Mouse (Mus musculus): Measurements from ENCODE around the gene Spock2.

The Spock2 gene

DNA sequence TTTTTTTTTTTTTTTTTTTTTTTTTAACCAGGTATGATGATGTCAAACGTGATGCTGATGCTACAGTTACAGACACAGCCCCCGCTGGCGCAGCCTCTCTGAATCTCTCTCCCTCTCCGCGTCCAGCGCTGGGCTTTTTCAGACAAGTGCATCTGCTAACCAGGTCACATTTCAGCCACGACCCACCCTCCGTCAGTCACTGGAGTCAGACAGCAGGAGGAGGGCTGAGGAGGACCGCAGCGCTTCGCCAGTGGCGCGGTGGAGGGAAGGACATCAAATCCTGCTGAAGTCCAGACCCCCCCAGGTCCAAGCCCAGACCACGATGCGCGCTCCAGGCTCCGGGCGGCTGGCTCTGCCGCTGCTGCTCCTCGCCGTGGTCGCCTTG is at the start of gene Spock2:
TSS of gene Spock2 (plus strand) at position 74 of the 385 bp plus-strand sequence.
- peak in 1 of 2 experiments; percentile 80 for DNase-seq (ENCODE audit: low spot score in 2 of 2)

DNA sequence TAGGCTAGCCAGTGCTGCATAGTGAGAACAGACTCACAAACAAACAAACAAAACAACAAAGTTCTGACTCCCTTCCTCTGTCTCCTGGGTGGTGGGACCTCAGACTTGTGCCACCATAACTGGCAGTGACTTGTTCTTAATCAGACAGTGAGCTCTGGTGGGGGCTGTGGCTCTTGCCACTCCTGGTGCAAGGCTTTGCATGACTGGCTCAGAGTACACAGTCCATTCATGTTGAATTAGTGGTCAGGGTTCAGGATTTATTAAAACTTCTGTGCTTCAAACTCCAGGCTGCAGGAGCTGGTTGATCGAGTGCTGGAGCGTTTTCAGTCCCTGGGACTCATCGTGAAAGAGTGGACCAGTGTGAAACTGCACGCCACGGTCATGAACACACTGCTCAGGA is 43.8 kb upstream of the Spock2 start:
- no peak for DNase-seq (ENCODE audit: low spot score in 2 of 2)

DNA sequence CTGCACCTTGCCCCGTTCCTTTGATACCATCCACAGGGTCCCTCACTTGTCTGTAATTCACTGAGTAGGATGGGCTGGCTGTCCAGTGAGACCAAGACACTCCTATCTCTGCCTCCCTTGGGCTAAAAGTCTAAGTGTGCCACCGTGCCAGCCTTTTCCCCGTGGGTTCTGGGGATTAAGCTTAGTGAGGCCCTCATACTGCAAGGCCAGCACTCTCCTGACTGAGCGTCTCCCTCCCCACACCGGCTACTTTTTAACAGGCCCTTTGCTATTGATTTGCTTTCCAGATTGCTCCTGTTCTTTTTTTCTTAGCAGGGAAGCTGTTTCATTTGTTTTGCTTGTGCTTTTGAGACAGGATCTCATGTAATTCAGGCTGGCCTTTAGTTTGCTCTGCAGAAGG is 43.1 kb upstream of the Spock2 start:
- no peak for DNase-seq (ENCODE audit: low spot score in 2 of 2)

DNA sequence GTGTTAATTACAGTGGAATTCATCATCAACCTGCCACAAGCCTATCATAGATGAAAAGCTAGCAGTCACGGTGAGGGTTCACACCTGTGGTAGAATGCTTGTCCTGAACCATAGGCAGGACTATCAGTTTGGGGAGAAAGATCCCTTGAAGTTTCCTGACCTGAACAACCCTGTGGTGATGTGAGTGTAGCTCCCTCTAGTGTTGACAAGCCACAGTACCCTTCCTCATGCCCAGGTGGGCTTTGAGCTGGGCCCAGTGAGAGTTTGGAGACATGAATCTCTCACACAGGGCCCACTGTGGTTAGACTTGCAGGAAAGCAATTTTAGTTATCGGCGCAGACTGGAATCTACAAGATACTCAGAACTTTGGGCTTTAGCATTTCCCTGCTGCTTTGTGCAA is 39.5 kb upstream of the Spock2 start:
- DNase-seq (ENCODE audit: low spot score in 2 of 2) = peak in 1 of 2 experiments; percentile 48

DNA sequence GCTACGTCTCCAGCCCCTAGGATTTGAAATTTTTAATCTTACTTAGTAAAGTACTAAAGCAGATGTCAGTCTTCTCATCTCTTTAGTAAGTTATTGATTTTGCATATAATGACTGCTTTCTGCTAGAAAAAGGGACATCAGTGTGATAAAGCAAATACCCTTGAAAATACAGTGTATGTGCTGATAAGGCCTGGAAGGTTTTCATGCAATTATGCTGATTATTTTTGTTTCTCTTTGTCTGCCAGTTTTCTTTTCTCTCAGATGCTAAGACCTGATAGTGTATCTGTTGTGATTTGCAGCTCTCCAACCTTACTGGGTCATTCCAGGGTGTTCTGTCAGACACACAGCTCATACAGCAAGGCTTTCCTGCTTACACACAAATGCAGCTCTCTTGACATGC is 30.9 kb upstream of the Spock2 start:
- DNase-seq (ENCODE audit: low spot score in 2 of 2) = no peak

DNA sequence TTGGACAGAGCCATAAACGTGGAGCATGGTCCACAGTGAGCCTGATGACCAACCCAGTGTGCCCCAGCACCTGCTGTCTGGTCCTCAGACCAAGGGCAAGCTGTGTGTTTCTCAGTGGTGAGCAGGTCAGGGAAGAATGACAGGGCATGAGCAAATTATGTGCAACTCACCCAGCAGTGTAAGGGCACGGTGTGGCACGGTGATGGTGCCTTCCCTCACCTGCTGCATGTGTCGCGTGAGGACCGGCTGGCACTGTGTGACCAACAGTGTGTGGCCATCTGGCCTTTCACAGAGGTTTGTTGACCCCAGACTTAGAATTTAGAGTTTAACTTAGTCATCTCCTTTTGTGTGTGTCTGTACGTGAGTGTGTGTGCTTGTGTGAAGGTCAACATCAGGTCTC is 28.8 kb upstream of the Spock2 start:
- no peak for DNase-seq (ENCODE audit: low spot score in 2 of 2)

DNA sequence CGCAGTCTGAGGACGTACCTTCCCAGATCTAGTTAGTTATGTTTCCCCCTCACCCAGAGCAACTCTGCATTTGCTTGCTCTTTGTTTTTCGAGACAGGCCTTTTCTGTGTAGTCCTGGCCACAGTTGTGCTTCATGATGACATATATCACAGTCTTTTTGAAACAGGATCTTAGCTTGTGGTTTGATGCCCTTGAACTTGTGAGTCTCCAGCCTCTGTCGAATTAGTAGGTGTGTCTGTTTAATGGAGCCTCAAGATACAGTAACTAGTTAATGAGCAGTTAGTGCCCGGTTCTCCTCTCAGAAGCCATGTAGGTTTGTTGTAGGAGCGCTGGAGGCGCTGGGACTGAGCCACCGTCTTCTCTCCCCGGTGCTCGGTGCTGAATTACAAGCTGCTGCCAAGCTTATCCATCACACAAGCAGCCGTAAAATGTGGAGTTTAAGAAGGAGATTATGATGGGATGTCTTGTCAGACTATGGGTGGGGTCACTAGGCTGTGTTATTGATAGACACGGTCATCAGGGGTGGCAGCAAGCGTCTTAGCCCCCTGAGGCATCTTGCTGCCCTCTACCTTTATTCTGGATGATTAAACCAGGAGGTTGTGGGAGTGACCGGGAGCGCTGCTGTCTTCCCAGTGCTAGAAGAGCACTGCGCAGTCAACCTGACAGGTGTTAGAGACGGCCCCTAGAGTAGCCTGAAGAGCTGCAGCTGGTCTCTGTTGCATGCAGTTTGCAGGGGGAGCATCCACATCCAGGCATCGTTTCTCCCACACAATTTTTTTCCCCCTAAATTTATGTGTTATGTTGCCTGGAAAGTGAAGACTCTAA is 28.1 kb upstream of the Spock2 start:
- DNase-seq (ENCODE audit: low spot score in 2 of 2) = no peak

DNA sequence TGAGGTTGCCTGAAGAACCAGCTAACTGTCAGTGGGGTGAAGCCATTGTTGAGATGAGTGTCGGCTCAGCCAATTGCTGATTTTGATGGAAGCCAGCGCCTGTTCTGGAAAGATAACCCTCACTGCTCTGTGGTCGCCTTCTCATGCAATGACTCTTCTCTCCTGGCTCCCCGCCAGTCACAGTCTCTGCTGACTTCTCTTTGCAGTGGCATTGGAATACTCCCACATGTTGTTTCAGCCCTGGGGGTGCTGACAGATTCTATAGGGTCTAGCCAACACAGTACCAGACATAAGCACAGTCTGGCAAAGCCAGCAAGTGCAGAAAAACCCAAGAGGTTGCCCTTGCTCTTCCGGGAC is 27.5 kb upstream of the Spock2 start:
- DNase-seq (ENCODE audit: low spot score in 2 of 2) = peak in 1 of 2 experiments; percentile 48

DNA sequence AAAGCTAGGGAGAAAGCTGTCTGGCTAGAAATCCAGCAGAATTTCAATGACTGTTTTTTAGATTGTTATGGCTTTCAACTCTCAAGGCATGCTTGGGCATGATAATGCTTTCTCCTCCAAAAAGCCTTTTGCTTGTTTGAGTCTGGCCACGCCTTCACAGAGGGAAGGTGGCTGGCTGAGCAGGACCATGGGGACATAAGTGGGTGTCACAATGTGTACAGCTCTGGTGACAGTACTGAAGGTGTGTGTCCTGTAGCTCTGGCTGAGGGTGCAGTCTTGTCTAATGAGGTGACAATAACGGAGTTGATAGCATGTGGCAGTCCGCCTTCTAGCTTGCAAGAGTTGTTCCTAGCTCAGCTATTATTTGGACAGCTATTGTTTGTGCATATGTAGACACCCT is 25.8 kb upstream of the Spock2 start:
- no peak for DNase-seq (ENCODE audit: low spot score in 2 of 2)

DNA sequence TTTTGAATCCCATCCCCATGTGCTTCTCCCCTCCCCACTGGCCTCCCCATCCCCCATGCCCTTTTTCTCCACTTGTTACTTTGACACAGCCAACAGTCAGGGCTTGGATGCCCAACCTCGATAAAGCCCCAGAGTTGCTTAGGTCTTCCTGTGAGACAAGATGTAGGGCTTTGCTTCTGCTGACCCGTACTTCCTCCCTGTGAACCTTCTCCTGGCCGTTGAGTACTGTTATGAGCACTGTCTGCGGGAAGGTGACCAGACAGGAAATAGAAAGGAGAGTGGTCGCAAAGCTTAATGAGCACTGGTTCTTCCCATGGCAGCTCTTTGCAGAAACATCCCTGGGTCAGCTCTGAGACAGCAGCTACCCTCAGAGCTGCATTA is 25.4 kb upstream of the Spock2 start:
- no peak for DNase-seq (ENCODE audit: low spot score in 2 of 2)

DNA sequence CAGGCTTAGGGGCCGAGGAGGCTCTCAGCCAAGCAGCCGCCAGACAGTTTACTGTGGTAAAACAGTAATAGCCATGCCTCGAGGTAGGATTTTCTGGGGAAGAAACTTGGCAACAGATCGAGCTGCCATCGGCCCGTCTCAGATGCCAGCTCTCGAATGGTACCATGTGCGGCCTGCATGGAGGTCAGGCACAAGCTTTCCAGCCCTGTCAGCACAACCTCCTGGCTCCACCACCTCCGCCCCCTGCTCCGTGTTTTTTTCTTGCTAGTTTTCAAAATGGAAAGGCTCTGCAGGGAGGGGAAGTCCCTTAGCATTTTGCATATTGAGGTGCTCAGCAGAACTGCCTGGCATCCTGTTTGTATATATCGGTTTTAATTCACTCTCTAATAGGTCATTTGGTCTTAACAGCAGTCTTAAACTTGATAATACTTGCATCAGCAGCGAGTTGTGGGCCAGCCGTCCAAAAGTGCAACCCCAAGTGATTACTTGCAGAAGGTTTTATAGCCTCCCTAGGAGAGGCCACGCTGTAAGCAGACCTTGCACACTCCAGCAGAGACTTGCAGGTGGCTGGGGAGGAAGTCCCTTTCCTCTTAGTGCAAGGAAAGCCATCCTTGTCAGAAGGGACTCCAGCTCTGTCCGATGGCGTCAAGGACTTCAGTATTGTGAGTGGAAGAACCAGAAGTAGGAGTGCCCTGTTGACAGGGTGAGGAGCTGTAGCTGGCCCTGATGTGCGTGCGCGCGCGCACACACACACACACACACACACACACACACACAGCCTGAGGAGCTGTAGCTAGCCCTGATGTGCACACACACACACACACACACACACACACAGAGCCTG is 24.8 kb upstream of the Spock2 start:
- no peak for DNase-seq (ENCODE audit: low spot score in 2 of 2)

DNA sequence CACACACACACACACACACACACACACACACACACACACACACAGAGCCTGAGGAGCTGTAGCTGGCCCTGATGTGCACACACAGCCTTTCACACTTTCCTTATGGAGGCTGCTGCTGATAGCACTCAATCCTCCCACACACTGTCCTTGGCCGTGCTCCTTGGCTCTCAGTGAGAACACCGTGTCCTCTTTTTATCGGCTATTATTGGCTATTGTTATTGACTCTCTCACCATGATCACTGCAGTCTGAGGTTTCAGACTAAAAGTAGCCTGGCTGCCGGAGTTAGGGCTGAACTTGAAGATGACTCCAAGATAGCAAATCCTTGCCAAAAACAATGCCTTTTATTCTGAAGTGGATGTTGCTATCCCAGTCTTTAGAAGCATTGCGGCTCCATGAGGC is 24.1 kb upstream of the Spock2 start:
- peak; percentile 31 to 37 for DNase-seq (ENCODE audit: low spot score in 2 of 2)

DNA sequence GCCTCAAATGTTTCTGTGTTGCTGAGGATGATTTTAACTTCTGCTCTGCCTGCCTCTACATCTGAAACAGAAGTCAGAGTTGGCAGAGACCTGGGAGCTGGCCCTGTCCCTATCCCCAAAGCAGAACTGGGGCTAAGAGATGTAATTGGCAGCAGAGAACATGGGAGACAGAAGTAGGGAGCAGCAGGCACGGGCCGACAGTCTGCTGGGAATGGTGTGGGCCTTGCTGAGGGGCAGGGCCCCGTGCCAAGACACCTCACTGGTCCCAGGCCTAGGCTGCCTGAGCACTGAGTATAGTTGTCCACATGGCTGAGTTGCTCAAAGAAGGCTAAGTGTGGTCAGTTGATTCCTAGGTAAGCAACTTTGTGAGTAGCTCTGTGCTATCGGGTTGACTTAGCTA is 22.0 kb upstream of the Spock2 start:
- DNase-seq (ENCODE audit: low spot score in 2 of 2) = no peak

DNA sequence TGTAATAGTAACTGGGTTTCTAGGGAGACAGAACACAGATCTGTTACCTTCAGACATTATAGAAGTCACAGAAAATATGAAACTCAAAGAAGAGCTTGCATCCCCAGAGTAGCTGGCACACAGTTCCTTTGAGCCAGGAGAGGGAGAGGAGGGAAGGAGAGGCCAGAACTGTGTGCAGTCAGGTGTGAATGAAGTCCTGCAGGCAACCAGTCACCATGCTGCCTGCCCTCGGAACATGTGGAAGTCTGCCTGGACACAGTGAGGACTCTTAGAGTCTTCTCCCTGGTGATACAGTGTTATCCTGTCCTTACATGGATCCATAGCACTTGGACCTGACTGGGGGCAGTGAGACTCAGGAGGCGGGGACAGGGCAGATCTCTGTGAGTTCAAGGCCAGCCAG is 13.7 kb upstream of the Spock2 start:
- no peak for DNase-seq (ENCODE audit: low spot score in 2 of 2)

DNA sequence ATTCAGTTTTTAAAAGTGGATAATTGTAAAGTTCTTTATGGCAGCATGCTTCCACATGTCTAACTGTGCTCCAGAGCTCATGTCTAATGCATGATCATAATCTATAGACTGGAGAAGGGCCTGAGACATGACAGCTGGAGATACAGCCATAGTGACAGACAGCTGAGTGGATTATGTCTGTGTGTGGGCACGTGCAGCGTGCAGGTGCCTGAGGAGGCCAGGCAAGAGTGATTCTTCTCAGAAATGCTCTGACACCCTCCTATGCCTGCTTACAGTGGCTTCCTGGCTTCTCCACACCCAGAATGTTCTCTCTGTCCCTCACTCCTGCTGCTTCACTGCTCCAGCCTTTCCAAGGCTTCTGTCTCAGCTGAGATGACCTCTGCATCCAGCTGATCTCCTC is 12.3 kb upstream of the Spock2 start:
- DNase-seq (ENCODE audit: low spot score in 2 of 2) = no peak

DNA sequence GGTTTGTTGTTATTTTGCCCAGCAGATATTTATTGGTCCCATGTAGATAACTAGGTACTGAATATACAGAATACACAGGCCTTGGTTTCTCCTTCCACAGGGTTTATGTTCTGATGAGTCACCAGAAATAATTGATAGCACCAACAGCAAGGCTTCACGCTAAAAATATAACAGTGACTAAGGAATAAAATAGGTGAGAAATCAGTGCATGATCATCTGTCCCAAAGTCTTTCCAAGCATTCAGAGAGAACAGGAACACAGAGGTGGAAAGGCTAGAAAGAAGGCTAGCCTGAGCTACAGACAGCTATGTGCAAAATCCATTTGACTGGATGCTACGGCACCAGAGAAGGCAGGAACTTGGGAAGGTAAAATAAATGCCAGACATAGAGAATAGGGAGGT is 10.5 kb upstream of the Spock2 start:
- no peak for DNase-seq (ENCODE audit: low spot score in 2 of 2)

DNA sequence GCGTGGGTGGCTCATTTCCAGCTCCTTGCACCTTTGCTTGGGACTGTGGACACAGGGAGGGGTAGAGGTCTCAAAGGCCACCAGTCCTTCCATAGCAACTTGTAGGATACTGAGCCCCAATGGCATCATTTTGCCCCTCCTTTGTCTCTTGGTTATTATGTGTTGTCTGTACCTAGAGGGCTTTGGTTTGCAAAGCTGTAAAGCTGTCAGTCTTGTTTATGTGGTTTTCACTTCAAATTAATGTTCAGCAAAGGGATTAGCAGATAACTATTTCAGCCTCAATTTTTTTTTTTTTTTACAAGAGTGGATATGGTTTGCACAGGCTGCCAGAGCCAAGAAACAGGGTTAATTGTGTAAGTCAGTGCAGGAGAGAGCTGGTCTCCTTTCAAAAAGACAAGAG is 9.7 kb upstream of the Spock2 start:
- no peak for DNase-seq (ENCODE audit: low spot score in 2 of 2)

DNA sequence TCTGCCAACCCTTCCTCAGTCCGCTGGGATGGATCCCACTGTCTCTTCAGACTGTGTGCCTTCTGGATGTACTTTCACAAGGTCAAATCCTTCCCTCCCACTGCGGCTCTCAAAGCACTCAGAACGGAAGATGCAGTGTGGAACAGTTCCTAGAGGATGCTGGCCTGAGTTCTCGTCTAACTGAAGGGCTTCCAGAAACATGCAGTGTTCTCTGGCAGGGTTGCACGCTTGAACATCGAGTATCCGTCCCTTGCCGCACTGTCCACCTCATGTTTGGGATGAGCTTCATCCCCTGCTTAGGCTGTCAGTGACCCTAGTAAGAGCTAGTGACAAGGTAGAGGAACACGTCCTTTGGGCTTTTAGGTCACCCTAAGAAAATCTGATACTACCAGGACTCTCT is 8.9 kb upstream of the Spock2 start:
- no peak for DNase-seq (ENCODE audit: low spot score in 2 of 2)

DNA sequence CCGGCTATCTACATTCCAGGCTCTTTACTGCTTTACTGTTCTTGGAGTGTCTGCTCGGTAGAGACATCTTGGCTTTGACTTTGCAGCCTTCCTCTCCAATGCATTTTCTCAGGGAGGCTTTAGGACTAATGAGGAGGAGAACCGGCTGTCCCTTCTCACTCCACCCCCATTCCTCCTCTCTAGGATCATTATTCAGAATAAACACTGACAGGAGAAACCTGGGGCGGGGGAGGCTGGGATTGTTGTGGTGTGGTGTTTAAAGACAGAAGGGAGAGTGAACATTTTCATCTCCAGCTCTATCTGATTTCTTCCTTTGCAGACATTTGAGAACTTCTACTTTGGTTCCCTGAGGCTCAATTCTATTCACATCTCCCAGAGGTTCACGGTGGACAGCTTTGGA is 8.2 kb upstream of the Spock2 start:
- DNase-seq (ENCODE audit: low spot score in 2 of 2) = no peak

DNA sequence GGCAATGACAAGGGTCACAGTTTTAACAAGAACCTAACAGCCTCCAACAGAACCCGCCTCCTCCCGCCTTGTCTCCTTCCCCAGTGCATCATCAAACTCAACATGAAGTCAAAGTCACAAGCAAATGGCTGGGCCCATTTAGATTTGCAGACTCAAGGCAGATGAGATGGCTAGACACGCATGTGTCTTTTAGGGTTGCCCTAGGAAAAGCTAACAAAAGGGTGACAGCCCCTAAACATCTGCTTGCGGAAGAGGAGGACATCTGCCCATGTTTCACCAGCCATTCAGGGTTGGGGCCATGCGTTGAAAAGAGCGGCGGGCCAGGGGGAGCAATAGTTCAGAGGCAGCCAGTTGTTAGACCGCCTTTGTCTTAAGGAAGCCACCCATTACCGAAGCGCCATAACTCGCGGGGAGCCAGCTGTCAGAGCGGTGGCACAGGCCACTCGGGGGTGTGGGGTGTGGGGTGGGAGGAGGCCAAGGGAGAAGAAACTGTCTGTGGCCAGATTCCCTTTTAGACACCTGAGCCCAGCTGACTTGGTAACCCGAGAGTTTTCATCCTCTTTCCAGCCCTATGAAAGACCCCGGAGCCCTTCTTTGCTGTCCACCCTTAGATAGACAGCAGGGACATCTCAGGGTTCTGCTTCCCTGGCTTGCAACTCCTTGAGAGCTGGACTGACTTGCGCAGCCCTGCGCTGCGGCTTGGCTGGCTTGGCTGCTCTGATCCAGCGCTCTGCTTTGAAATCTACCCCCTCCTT is 451 bp upstream of the Spock2 start:
- no peak for DNase-seq (ENCODE audit: low spot score in 2 of 2)

DNA sequence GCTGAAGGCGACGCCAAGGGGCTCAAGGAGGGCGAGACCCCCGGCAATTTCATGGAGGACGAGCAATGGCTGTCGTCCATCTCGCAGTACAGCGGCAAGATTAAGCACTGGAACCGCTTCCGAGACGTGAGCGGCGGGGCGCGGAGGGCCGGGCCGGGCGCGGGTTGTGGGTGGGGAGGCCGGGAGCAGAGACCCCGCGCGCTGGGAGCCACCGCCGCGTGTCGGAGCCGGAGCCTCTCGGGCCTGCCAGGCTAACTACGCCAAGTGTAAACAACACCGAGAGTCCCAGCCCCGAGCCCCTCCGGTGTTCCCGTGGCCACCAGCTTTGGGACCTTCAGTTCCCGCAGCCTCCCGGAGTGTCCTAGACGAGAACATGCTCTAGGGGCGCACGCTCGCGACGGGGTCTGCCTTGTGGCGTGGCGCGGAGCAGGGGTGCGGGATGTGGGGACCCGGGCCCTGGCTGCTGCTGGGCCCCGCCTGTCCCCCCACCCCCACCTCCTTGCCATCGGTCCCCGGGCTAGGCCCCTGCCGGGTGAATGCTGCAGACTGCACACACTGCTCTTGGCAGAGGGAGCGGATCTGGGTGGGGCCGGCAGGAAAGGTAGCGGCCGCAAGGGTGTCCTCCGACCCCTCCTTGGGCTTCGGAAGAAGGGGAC is 640 bp downstream of the Spock2 start:
- no peak for DNase-seq (ENCODE audit: low spot score in 2 of 2)

DNA sequence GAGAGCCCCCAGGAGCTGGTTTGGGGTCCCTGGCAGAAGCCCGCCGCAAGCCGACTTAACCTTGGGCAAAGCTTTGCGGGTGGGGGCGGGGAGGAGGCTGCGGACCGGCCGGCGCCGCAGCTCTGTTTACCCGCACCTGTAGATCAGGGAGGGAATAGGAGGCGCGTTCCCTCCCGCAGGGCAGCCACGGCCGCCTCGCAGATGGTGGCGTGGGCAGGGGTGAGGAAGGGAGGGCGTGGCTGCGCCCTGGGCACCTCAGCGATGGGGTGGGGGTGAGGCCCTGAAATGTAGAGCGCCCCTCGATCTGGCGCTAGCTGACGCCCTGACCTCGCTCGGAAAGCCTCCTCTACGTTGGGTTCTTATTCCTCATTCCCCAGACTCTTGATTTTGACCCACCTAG is 1.4 kb downstream of the Spock2 start:
- no peak for DNase-seq (ENCODE audit: low spot score in 2 of 2)
